Mouse (Mus musculus) cerebellum, adult 18-20 months (tissue): ENCODE results near the gene Xiap.
"Not testable (repeated sequence)": the region's sequence is repeated elsewhere in the genome, so short reads cannot be mapped to it uniquely, and the experiment has no call there.

Source experiments
- DNase-seq, 2 experiments: peaks; one replicate each; pipeline ENCODE4 v3.0.0; 2021

Xiap gene

DNA sequence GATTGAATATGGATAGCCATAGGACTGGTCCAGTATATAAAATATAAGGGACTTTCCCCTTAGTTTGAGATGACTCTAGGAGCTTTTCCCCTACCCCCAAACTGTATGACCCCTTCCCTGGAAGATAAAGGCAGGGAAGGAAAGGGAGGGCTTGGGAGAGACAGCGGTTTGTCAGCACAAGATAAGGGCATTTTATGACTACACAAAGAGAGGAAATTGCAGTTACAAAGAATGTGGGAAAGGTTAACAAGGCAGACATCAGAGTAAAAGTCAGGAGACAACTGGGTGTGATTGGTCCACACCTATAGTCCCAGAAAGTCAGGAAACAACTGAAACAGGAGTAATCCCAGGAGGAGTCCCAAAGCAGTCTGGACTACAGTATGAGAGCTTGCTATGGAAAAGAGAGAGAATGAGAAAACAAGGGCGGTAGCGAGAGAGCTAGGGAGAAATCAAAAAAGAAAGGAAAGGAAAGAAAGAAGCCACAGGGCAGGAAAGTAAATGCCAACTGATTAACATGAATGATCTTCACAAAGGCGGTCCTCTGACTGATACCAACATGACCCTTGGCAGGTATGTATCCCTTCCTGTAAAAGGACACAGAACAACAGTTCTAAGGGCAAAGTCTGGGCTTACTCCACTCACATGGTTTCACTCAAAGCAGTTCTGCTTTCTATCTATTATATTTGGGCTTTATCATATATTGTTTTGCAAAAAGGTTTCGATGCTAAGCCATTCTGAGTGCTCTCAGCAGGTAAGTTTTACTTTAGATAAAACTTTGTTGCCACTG is at the start of gene Xiap:
Xiap (plus strand) TSS at position 398 of the 787 bp plus-strand sequence.
- DNase-seq = no peak

GRCm38 (mm10) chrX:42012677-42013208 is 46.7 kb upstream of the Xiap start:
- DNase-seq = no peak

- no peak for DNase-seq
Observed at GRCm38 (mm10) chrX:42013776-42014175, 45.7 kb upstream of the Xiap start.

- no peak for DNase-seq
Observed at GRCm38 (mm10) chrX:42014502-42014901, 45.0 kb upstream of the Xiap start.

- no peak for DNase-seq
Observed at GRCm38 (mm10) chrX:42018030-42018429, 41.4 kb upstream of the Xiap start.

GRCm38 (mm10) chrX:42019441-42019840 is 40.0 kb upstream of the Xiap start:
- DNase-seq = no peak

DNA sequence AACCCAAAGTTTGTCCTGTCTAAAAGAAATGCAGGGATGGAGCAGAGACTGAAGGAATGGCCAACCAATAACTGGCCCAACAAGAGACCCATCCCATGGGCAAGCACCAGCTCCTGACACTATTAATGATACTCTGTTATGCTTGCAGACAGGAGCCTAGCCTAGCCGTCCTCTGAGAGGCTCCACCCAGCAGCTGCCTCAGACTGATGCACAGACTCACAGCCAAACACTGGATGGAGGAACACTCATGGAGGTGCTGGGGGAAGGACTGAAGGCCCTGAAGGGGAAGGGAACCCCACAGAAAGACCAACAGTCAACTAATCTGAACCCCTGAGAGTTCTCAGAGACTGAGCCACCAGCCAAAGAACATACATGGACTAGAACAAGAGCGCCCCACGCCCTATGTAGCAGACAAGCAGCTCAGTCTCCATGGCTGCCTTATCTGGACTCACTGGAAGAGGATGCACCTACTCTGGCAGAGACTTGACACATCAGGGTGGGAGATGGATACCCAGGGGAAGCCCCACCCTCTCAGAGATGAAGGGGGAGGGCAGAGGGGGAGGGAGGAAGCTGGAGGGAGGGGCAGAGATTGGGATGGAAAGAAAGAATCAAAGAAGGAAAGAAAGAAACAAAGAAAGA is 33.6 kb upstream of the Xiap start:
- not testable (repeated sequence) for DNase-seq

GRCm38 (mm10) chrX:42026981-42027380 is 32.5 kb upstream of the Xiap start:
- DNase-seq = not testable (repeated sequence)

GRCm38 (mm10) chrX:42033111-42033693 is 26.3 kb upstream of the Xiap start:
- DNase-seq = peak; percentile 69 to 80

GRCm38 (mm10) chrX:42033911-42034310 is 25.6 kb upstream of the Xiap start:
- DNase-seq = no peak

DNA sequence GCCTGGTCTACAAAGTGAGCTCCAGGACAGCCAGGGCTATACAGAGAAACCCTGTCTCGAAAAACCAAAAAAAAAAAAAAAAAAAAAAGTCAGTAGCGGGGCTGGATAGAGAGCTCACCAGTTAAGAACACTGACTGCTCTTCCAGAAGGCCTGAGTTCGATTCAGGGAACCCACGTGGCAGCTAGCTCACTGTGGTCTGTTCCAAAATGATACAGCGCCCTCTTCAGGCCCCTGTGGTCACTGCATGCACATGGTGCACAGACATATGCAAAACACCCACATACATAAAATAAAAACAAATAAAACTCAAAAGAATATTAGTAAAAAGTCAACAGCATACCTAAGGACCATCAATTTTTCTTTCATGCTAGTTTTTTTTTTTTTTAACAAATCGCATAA is 20.0 kb upstream of the Xiap start:
- DNase-seq = no peak

DNA sequence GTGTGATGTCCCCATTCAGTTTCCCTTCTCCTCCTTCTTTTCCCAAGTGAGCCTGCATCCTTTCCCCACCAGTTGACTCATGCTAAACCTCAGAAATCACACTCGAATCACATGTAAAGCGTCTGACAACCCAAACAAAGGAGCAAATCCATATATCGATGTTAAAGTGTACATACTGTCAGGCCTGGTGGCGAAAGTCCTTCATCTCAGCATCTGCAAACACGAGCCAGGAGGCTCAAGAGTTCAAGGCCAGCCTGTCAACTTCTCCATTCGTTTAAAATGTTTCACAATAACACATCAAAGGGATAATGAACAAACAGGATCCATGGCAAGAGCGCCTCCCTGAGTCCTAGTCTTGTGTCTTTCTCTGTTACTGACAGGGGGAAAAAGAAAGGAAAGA is 14.5 kb upstream of the Xiap start:
- DNase-seq = no peak

- DNase-seq = no peak
Observed at GRCm38 (mm10) chrX:42050652-42051643, 8.5 kb upstream of the Xiap start.

DNA sequence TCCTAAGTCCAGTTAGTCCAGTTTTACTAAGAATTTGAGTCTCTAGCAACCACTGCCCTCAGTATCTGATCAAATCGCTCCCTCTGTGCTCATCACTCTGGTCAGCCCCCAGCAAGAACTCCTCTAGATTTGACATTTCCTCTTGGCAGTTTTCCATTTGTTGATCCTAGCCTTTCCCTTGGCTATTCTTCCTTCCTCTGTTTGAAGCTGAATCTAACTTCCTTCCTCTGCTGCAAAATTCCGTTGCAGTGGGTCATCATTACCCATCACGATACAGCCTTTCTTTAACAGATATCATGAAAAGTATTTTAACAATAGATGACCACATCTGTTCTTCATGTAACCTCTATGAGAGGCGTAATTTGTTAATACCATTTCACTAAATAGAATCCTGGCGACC is 2.5 kb upstream of the Xiap start:
- DNase-seq = no peak

DNA sequence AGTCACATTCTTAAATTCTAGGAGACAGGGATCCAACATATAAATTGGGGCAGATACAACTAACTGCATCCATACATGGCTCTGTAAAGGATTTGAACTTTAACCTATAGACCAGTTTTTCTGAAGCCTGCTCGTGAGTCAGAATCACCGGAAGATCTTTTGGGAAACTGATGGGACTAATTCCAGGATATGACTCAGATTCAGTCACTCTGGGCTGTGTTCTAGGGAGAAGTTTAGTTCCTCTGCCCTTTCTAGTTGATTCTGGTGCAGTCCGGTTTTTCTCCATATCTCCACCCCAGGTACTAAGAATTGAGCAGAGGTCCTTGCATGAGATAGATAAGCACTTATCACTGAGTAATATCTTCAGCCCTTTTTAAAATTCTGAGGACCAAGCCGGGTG is 1.6 kb upstream of the Xiap start:
- DNase-seq = no peak

- no peak for DNase-seq
Observed at GRCm38 (mm10) chrX:42063621-42064020, 4.1 kb downstream of the Xiap start.

GRCm38 (mm10) chrX:42065086-42065485 is 5.6 kb downstream of the Xiap start:
- DNase-seq = no peak

DNA sequence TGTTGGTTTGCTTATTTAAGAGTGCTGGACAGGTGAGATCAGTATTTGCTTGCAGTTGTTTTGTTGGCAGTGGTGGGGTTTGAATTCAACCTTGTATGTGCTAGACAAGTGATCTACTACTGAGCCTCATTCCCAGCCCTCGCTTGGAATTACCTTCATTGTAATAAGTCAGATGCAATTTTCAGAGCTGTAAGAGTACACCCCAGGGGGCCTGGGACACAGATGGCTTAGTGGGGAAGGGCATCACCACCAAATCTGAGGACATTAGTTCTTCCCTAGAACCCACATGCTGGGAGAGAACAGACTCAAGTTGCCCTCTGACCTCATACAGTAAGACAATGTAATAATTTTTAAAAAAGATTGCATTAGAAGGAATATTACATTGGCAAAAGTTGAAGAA is 7.3 kb downstream of the Xiap start:
- peak; percentile 11 to 26 for DNase-seq

- DNase-seq = peak; percentile 76 to 80
Observed at GRCm38 (mm10) chrX:42067791-42068200, 8.3 kb downstream of the Xiap start.

- DNase-seq = peak; percentile 69 to 74
Observed at GRCm38 (mm10) chrX:42068201-42068874, 8.9 kb downstream of the Xiap start.

DNA sequence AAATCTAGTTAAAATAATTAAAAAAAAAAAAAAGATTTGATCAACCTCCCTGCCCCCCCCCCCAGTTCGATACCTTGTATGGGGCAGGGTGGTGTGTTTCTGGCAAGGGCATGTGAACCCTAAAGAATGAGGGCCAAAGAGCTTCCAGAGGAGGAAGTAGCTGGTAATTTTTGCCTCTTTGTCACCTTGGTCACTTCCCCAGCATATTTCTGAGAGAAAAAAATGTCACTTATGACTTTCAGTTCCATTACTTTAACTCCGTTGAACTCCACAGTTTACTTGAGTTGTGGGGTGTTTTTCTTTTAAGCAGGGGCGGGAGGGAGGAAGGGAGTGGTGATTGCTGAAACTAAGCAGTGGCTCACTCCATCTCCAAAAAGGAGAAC is 9.4 kb downstream of the Xiap start:
- DNase-seq = no peak

GRCm38 (mm10) chrX:42087731-42088130 is 28.3 kb downstream of the Xiap start:
- DNase-seq = no peak
